Mouse (Mus musculus): ENCODE results near the gene Acap3. TPM values are rescaled to one million over a fixed set of nuclear protein-coding genes. Genes with fewer than 3 reads are reported as not detected.
A peak's percentile ranks its signal among the peaks of the same experiment; 100 is the strongest.

Gene Acap3
- polyA plus RNA-seq, 1 experiment, result 23.7 TPM

- DNase-seq (ENCODE audit: low spot score), result no peak
These were observed 5.3 kb upstream of the Acap3 start for GRCm38 (mm10) chr4:155886330-155886729.

- DNase-seq (ENCODE audit: low spot score), result peak; percentile 15
These were observed 3.9 kb upstream of the Acap3 start for GRCm38 (mm10) chr4:155887674-155888073.

GRCm38 (mm10) chr4:155888181-155888580 lies 3.4 kb upstream of the Acap3 start:
- DNase-seq (ENCODE audit: low spot score), result peak; percentile 10

GRCm38 (mm10) chr4:155889316-155889715 lies 2.3 kb upstream of the Acap3 start:
- no peak for DNase-seq (ENCODE audit: low spot score)

GRCm38 (mm10) chr4:155891011-155891471 lies 581 bp upstream of the Acap3 start:
- no peak for DNase-seq (ENCODE audit: low spot score)

GRCm38 (mm10) chr4:155892017-155892416 lies 395 bp downstream of the Acap3 start:
- peak; percentile 67 for DNase-seq (ENCODE audit: low spot score)

GRCm38 (mm10) chr4:155892438-155893211 lies 1.0 kb downstream of the Acap3 start:
- DNase-seq (ENCODE audit: low spot score), result no peak

- peak; percentile 17 for DNase-seq (ENCODE audit: low spot score)
These were observed 1.6 kb downstream of the Acap3 start for GRCm38 (mm10) chr4:155893212-155893690.

- DNase-seq (ENCODE audit: low spot score), result peak; percentile 46
These were observed 2.8 kb downstream of the Acap3 start for GRCm38 (mm10) chr4:155894311-155894881.

GRCm38 (mm10) chr4:155895216-155895615 lies 3.6 kb downstream of the Acap3 start:
- peak; percentile 18 for DNase-seq (ENCODE audit: low spot score)

- no peak for DNase-seq (ENCODE audit: low spot score)
These were observed 4.2 kb downstream of the Acap3 start for GRCm38 (mm10) chr4:155895826-155896225.

GRCm38 (mm10) chr4:155896461-155896860 lies 4.8 kb downstream of the Acap3 start:
- peak; percentile 15 for DNase-seq (ENCODE audit: low spot score)

GRCm38 (mm10) chr4:155898318-155898717 lies 6.7 kb downstream of the Acap3 start:
- DNase-seq (ENCODE audit: low spot score), result no peak

GRCm38 (mm10) chr4:155899355-155899754 lies 7.7 kb downstream of the Acap3 start:
- no peak for DNase-seq (ENCODE audit: low spot score)

GRCm38 (mm10) chr4:155901205-155901604 lies 9.6 kb downstream of the Acap3 start:
- DNase-seq (ENCODE audit: low spot score), result no peak

GRCm38 (mm10) chr4:155903246-155903645 lies 11.6 kb downstream of the Acap3 start:
- DNase-seq (ENCODE audit: low spot score), result peak; percentile 18

- DNase-seq (ENCODE audit: low spot score), result peak; percentile 17
These were observed 12.9 kb downstream of the Acap3 start for GRCm38 (mm10) chr4:155904318-155905102.

- DNase-seq (ENCODE audit: low spot score), result peak; percentile 15
These were observed 14.0 kb downstream of the Acap3 start for GRCm38 (mm10) chr4:155905634-155906033.

- DNase-seq (ENCODE audit: low spot score), result peak; percentile 17
These were observed 14.5 kb downstream of the Acap3 start for GRCm38 (mm10) chr4:155906125-155906524.

GRCm38 (mm10) chr4:155907003-155907402 lies 15.4 kb downstream of the Acap3 start:
- no peak for DNase-seq (ENCODE audit: low spot score)

- no peak for DNase-seq (ENCODE audit: low spot score)
These were observed 16.7 kb downstream of the Acap3 start for GRCm38 (mm10) chr4:155908281-155908680.

- DNase-seq (ENCODE audit: low spot score), result no peak
These were observed 17.1 kb downstream of the Acap3 start for GRCm38 (mm10) chr4:155908751-155909150.

Measured in urinary bladder, adult 2 months (tissue).